Mouse (Mus musculus): Measurements from ENCODE around the gene Gps2.

Gps2 gene

DNA sequence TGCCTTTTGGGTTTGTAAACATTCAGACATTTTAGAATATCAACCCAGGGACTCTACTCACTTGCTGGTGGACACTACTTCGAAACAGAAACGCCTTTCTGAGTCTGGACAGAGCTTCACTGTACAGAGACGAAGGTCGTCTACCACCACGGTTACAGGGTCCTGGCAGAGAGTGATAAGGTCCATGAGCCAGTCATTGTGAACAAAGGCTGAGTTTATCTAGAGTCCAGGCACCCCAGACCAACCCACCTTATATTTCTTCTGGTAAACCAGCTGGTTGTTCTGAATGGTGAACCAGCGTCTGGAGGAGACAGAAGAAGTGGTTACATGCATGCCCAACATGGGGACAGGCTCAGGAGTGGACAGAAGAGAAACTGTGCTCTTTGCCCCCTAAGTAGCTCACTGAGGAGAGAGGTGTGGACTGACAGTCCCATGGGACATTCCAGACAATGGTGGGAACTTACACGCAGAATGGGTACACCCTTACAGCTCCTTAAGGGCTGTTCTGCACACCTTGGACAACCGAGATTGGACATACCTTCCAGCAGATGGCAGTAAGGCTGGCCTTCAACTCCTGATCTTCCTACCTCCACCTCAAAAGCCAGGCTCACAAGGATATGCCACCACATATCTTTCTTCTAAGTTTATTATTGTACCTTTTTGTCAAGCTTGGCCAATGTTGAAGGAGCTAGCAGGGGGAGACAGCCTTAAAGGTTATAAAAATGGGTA lies 26.6 kb upstream of the Gps2 start:
- no peak for DNase-seq (ENCODE audit: low read depth, low spot score)

GRCm38 (mm10) chr11:69891482-69891881 lies 22.2 kb upstream of the Gps2 start:
- no peak for DNase-seq (ENCODE audit: low read depth, low spot score)

DNA sequence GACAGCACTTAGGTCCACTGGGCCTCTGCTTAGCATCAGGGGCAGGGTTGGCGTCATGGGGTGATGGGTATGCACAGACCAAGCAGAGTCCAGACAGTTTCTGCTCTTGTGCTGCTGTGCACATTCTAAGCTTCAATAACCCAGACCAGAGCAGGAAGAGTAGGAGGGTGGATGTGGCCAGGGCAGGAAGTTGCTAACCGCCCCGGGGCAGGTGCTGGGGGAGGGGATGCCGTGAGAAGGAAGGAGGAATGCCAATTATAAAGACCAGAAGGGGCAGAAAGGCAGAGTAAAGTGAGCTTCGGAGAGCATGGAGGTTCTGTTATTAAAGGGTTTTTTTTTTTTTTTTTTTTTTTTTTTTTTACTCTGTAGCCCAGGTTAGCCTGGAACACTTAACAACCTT lies 19.0 kb upstream of the Gps2 start:
- DNase-seq (ENCODE audit: low read depth, low spot score), result no peak

GRCm38 (mm10) chr11:69895291-69895690 lies 18.4 kb upstream of the Gps2 start, which contains the start of gene Acap1:
Acap1 (minus strand) TSS chr11:69895539.
- no peak for DNase-seq (ENCODE audit: low read depth, low spot score)

- DNase-seq (ENCODE audit: low read depth, low spot score), result no peak
Observed at GRCm38 (mm10) chr11:69899870-69900269, 13.8 kb upstream of the Gps2 start.

DNA sequence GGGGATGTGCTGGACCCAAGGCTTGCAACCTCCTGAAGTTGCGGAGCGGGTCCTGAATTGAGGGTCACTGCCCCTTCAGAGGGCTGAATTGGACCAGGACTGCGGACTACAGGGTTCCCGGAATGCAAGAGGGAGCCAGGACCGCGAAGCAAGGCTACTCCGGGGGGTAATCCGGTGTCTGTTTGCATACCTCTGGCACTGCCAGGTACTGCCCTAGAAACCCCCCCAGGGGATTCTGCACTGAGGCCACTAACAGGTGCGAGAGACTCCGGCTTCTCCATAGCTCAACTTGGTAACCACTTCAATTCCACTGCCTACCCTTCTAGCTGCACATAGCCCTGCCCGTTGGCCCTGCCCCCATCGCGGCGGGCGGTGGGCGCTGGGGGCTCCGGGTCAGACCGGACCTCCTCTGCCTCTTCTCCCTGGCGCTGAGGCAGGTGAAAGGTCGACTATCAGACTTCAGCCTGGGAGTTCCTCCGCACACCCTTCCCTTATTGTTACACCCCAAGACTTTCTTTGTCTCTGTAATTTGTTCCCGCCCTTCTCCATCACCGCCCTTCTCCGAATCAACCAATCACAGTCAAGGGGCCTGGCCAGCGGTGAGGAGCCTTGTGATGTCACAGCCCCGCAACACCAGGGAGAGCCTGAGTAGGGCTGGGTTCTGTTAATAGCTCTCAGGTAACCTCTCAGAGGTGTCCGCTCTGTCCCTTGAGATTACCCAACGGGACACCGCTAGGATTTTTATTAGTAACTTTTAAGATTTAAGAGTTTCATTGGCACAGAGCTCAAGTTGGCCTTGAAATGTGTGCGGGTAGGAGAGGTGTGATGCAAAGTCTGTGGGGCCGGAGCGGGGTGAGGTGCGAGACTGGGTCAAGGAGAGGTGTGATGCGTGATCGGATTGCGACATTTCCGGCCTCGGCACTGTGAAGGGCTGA lies 12.9 kb upstream of the Gps2 start, which contains the start of the genes 2810408A11Rik and Neurl4:
TSS of gene 2810408A11Rik (minus strand) at position 517 of the 935 bp plus-strand sequence.
TSS of gene Neurl4 (plus strand) at position 602 of the 935 bp plus-strand sequence.
- DNase-seq (ENCODE audit: low read depth, low spot score), result peak; percentile 92

DNA sequence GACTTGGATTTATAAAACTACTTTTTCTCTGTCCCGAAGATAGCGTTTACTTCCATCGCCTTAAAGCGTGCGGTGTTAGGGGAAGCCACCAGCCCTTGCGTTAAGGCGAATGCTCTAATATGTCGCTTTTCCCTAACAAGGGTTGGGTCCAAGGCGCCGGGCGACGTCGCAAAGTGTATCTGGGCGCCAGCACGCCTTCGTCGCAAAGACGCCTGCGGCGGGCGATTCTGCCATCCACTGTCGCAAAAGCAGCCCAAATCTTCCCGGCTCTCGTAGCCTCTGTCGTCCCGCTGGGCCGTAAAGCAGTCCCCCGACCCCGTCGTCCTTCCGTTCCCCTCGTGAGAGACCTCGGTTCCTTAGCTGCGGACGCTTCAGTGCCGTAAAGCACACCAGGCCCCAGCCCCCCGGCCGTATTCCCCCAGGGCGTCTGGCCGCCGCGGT lies 12.3 kb upstream of the Gps2 start:
- DNase-seq (ENCODE audit: low read depth, low spot score), result peak; percentile 97

DNA sequence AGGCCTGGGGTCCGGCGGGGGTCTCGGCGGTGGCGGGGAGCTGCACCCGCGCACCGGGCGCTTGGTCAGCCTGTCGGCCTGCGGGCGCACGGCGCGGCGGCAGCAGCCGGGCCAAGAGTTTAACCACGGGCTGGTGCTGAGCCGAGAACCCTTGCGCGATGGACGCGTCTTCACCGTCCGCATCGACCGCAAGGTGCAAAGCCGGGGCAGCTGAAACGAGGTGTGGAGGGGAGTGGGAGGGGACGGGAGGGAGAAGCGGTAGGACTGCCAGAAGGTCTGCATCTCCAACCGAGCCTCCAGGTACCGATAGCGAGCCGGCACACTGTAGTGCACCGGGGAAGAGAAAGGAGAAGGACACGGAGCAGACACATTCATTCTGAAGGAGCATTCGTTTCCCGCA lies 11.7 kb upstream of the Gps2 start:
- no peak for DNase-seq (ENCODE audit: low read depth, low spot score)

DNA sequence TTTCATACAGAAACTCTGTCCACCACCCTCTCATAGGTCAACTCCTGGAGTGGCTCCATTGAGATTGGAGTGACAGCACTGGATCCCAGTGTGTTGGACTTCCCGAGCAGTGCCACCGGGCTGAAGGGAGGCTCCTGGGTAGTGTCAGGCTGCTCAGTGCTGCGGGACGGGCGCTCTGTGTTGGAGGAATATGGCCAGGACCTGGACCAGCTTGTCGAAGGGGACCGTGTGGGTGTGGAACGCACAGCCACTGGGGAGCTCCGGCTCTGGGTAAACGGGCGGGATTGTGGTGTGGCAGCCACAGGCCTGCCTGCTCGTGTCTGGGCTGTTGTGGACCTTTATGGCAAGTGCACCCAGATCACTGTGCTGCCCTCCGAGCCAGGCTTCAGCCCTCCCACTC lies 10.7 kb upstream of the Gps2 start:
- DNase-seq (ENCODE audit: low read depth, low spot score), result no peak

GRCm38 (mm10) chr11:69904311-69904710 lies 9.4 kb upstream of the Gps2 start:
- DNase-seq (ENCODE audit: low read depth, low spot score), result no peak

DNA sequence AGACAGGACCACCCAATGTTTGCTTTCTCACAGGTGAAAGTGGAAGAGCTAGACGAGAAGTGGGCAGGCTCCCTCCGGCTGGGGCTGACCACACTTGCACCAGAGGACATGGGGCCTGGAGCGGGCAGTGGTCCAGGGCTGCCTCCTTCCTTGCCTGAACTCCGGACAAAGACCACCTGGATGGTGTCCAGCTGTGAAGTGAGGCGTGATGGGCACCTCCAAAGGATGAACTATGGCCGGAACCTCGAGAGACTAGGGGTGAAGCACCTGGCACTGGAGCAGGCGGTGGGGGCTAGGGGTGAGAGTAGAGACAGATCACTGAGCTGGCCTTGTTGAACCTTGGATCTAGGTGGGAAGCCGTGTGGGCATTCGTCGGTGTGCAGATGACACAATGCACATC lies 5.0 kb upstream of the Gps2 start:
- DNase-seq (ENCODE audit: low read depth, low spot score), result no peak

GRCm38 (mm10) chr11:69909174-69909573 lies 4.5 kb upstream of the Gps2 start:
- DNase-seq (ENCODE audit: low read depth, low spot score), result no peak

DNA sequence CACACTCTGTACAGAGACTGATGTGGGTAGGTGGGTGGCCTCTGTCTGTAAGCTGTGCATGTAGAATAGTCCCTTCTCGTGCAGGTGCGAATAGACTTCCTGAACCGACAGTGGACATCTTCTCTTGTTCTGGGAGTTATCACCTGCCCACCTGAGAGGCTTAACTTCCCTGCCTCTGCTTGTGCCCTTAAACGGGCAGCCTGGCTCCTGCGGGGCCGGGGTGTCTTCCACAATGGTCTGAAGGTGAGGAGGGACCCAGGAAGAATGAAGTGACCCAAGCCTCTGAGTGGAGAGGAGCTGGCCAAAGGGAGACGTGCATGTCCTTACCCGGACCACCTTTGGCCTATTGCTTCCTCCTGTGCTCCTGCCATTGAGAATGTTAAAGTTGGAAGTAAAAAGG lies 3.5 kb upstream of the Gps2 start:
- no peak for DNase-seq (ENCODE audit: low read depth, low spot score)

- no peak for DNase-seq (ENCODE audit: low read depth, low spot score)
Observed at GRCm38 (mm10) chr11:69910781-69911560, 2.7 kb upstream of the Gps2 start.

DNA sequence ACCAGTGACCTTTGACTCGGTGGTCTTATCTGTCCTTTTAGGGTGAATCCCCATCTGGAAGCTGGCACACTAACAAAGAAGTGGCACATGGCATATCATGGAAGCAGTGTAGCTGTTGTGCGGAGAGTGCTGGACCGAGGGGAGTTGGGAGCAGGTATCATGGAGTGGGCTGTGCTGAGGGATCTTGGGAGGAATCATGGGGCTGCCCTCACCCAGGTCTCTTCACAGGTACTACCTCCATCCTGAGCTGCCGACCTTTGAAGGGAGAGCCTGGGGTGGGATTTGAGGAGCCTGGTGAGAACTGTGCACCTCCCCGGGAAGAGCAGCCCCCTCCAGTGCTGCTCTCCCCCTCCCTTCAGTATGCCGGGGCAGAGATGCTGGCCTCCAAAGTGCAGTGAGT lies 2.0 kb upstream of the Gps2 start:
- no peak for DNase-seq (ENCODE audit: low read depth, low spot score)

GRCm38 (mm10) chr11:69912716-69913530 lies 765 bp upstream of the Gps2 start:
- no peak for DNase-seq (ENCODE audit: low read depth, low spot score)

DNA sequence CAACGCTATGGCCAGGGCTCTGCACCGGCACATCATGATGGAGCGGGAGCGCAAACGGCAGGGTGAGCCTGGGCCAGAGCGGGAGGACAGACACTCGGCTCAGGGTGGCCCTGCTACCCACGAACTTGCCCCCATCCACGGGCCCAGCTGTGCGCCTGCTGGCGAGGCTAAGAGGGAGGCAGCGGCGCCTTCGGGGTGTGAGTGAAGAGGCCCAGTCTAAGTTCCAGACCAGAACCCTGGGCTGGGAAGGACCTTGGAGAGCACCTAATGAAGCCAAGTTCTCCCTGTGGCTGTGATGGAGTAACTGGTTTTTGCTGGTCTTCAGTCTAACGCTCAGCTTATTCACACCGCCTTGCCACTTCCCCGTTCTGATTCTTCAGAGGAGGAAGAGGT lies 680 bp downstream of the Gps2 start:
- DNase-seq (ENCODE audit: low read depth, low spot score), result no peak

GRCm38 (mm10) chr11:69914917-69915430 lies 1.3 kb downstream of the Gps2 start:
- DNase-seq (ENCODE audit: low read depth, low spot score), result no peak

GRCm38 (mm10) chr11:69915667-69916627 lies 2.3 kb downstream of the Gps2 start:
- DNase-seq (ENCODE audit: low read depth, low spot score), result no peak

All from brain, embryonic 18.5 days (tissue).